Mouse (Mus musculus) kidney, postnatal 0 days (tissue): ENCODE data around the gene Galnt11. TPM values are rescaled to one million over a fixed set of nuclear protein-coding genes. Genes with fewer than 3 reads are reported as not detected.
"Not testable (repeated sequence)": the region's sequence is repeated elsewhere in the genome, so short reads cannot be mapped to it uniquely, and the experiment has no call there.

Source experiments
- ATAC-seq: fragments of 200-750 bp; cut with Nextera tagmentation; replicated peaks from 2 replicates; pipeline ENCODE4 v1.8.0; 2017; ENCODE audit warnings: low read depth, moderate number of reproducible peaks, moderate TSS enrichment, moderate library complexity; ENCODE audit not compliant: low FRiP score
- DNase-seq: peaks from one replicate; pipeline ENCODE4 v3.0.0-alpha.2; 2016; ENCODE audit warnings: low spot score
- H3K27ac ChIP-seq: fragments of 300-500 bp; sonication (generic); 2 replicates; pipeline ENCODE4 v1.5.1; 2014; ENCODE audit warnings: mild to moderate bottlenecking
- H3K27me3 ChIP-seq: fragments of 300-500 bp; sonication (generic); 2 replicates; pipeline ENCODE4 v1.6.1; 2014; ENCODE audit warnings: low read length, mixed read lengths; ENCODE audit not compliant: insufficient read depth
- H3K36me3 ChIP-seq: fragments of 300-500 bp; sonication (generic); 2 replicates; pipeline ENCODE4 v1.6.1; 2014; ENCODE audit warnings: low read length, mixed read lengths; ENCODE audit not compliant: insufficient read depth
- H3K4me1 ChIP-seq: fragments of 300-500 bp; sonication (generic); replicated peaks from 2 replicates; pipeline ENCODE4 v1.6.1; 2014; ENCODE audit warnings: antibody characterized with exemption, low read length, mixed read lengths; ENCODE audit not compliant: insufficient read depth
- H3K4me2 ChIP-seq: fragments of 300-500 bp; sonication (generic); 2 replicates; pipeline ENCODE4 v1.6.1; 2014; ENCODE audit warnings: mild to moderate bottlenecking, low read length, moderate library complexity, mixed read lengths
- H3K4me3 ChIP-seq: fragments of 300-500 bp; sonication (generic); replicated peaks from 2 replicates; pipeline ENCODE4 v1.5.1; 2014; ENCODE audit warnings: low read depth, low read length
- H3K9ac ChIP-seq: fragments of 300-500 bp; sonication (generic); 2 replicates; pipeline ENCODE4 v1.6.1; 2014; ENCODE audit warnings: low read depth, low read length
- H3K9me3 ChIP-seq: fragments of 300-500 bp; sonication (generic); replicated peaks from 2 replicates; pipeline ENCODE4 v1.6.1; 2016; ENCODE audit warnings: low read length, inconsistent platforms, mixed read lengths
- CTCF ChIP-seq: IDR thresholded peaks from 2 replicates; pipeline ENCODE4 v1.5.1; 2016; ENCODE audit warnings: antibody characterized with exemption, low read depth, mild to moderate bottlenecking, moderate library complexity
- WGBS: fragments of 180-500 bp; shearing (Covaris S2); extraction: QIAGEN DNeasy Blood & Tissue Kit; methylation state at CpG from one replicate; pipeline ENCODE4 v1.1.7; 2014; 5-methylcytosine and 5-hydroxymethylcytosine counted together
- polyA plus RNA-seq: library from polyadenylated mRNA; unstranded; fragments of >200 nt; fragmentation: Nextera tagmentation; extraction: Ambion mirVana; gene quantifications from 2 replicates; pipeline ENCODE4 v1.2.1, GENCODE M21; 2015

Galnt11 gene
- polyA plus RNA-seq, 1 experiment from 2014 or later, result 212 TPM

DNA sequence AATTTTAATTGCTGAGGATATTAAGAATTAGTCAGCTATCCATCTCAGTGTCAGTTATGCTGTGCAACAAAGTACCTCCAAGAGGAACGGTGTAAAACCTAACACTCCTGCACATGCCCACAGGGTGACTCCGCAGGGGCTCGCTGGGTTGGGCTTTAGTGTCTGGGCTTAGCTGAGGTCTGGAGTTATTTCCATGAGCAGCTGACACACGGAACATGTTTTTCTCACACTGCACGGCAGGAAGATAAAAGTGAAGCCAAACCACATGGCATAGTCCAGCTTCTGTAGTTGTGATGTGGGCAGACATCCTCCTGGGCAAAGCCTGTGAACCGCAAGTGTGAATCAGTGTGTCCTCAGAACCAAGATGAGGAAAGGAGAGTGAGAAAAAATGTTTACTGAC lies 6.7 kb upstream of the Galnt11 start:
- H3K36me3 ChIP-seq, result no peaks in the 10 kb centered on the region
- no peak for TF ChIP-seq CTCF
- no peaks in the 10 kb centered on the region for H3K9me3 ChIP-seq
- WGBS, result 78% methylated on average over 6 of the region's 6 CpGs
- no peak for DNase-seq
- H3K9ac ChIP-seq, result no peak overlapping the region
- H3K27ac ChIP-seq, result no peak overlapping the region
- no peaks in the 10 kb centered on the region for H3K4me1 ChIP-seq
- H3K4me3 ChIP-seq, result no peak overlapping the region
- H3K4me2 ChIP-seq, result no peak overlapping the region
- no peak for ATAC-seq
- H3K27me3 ChIP-seq, result no peaks in the 10 kb centered on the region

DNA sequence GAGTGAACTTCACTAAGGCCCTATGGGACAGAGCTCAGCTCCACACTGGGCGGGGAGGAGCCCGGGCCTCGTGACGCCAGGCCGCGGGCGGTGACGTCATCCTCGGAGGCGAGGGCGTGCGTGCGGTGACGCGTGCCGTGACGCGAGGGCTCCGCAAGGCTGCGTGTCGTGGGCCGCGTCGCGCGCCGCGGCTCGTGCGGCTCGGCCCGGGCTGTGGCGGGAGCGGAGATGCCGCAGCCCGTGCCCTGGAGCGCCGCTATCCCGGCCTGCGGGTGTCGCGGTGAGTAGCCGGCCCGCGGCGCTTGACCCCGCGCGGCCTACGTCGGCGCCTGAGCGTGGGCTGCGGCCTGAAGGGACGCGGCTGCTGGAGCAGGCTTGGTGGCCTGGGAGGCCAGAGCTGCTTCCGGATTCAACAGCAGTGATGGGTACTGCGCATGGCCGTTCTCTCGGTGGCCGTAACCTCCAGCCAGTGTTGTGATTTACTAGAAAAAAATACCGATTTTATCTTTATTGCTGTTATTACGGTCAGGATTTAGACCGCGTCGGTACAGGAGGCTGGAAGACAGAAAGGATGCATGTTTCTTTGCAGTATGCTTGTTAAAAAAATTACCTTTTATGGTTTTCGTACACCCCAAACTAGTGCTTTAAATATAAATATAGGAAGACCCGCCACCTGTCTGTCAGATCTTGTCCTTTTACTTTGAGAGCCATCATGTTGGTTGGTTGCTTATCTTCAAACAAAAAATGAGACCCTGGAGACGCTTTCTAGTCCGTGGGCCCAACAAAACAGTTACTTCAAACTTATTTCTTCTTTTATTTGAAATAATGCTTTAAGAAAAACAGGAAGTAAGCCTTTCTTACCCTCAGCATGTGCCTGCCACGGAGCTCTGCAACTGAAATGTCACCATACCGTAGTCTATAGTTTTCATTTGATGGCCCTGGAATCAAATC lies 1.3 kb downstream of the Galnt11 start, which contains the start of gene E130116L18Rik:
Gene E130116L18Rik, minus strand, starts transcription at position 402 of the 951 bp plus-strand sequence.
- no peaks in the 10 kb centered on the region for H3K27me3 ChIP-seq
- H3K4me2 ChIP-seq, result peak within 1 kb of the TSS; percentile 64
- peak; percentile 92 for DNase-seq
- H3K36me3 ChIP-seq, result no peaks in the 10 kb centered on the region
- 2% methylated on average over 69 of the region's 72 CpGs for WGBS
- peak within 1 kb of the TSS; percentile 46 for H3K4me3 ChIP-seq
- peak within 1 kb of the TSS; percentile 82 for H3K9ac ChIP-seq
- no peaks in the 10 kb centered on the region for H3K9me3 ChIP-seq
- H3K4me1 ChIP-seq, result 0 out of 2 replicates have a peak, but pooled peaks cover 5% of the 10 kb centered on the region
- 0 out of 2 replicates have a peak, but pooled peaks have one; percentile 16 for TF ChIP-seq CTCF
- peak; percentile 97 for ATAC-seq
- peak within 1 kb of the TSS; percentile 92 for H3K27ac ChIP-seq

DNA sequence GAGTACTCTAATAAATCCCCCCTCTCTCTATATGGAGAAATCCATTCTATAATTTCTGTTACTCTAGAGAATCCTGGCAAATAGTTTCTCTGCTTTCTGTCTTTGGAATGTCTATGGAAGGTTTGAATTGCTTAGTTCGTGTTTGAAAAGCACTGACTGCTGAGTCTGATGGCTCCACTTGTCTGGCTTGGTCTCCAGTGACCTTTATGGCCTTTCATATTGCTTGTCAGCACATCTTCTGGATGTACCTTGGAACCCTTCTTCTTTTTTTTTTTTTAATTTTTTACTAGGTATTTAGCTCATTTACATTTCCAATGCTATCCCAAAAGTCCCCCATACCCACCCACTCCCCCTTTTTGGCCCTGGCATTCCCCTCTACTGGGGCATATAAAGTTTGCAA lies 2.7 kb downstream of the Galnt11 start:
- 88% methylated on average over 1 of the region's 1 CpGs for WGBS
- H3K4me2 ChIP-seq, H3K9ac ChIP-seq, DNase-seq, H3K4me1 ChIP-seq, H3K9me3 ChIP-seq, ATAC-seq, H3K27ac ChIP-seq, H3K27me3 ChIP-seq, H3K4me3 ChIP-seq, H3K36me3 ChIP-seq: not testable (repeated sequence)

DNA sequence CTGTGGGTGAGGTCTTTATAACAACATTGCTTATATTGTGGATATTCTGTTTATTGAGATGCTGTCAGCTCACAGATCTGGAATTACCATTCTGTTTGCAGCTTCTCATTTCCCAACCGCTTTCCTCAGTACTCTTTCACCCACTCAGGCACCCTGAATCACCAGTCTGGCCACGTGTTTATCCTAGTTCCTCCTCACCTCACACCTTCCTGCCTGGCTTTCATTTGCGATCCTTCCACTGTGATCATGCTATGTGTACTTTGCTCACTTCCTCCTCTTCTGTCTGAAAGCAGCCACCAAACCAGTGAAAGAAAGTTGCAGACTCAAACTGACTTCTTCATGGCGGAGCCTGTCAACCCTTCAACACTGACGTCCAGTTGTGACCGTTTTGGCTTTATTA lies 21.4 kb downstream of the Galnt11 start:
- peaks cover 5% of the 10 kb centered on the region; the same call in 1 of the 2 replicates for H3K36me3 ChIP-seq
- DNase-seq, result no peak
- no peaks in the 10 kb centered on the region for H3K27me3 ChIP-seq
- no peak overlapping the region for H3K4me3 ChIP-seq
- TF ChIP-seq CTCF, result no peak
- ATAC-seq, result no peak
- no peak overlapping the region for H3K27ac ChIP-seq
- no peak overlapping the region for H3K4me2 ChIP-seq
- H3K9me3 ChIP-seq, result no peaks in the 10 kb centered on the region
- no peak overlapping the region for H3K9ac ChIP-seq
- WGBS, result 83% methylated on average over 6 of the region's 6 CpGs
- 0 out of 2 replicates have a peak, but pooled peaks cover 7% of the 10 kb centered on the region for H3K4me1 ChIP-seq

DNA sequence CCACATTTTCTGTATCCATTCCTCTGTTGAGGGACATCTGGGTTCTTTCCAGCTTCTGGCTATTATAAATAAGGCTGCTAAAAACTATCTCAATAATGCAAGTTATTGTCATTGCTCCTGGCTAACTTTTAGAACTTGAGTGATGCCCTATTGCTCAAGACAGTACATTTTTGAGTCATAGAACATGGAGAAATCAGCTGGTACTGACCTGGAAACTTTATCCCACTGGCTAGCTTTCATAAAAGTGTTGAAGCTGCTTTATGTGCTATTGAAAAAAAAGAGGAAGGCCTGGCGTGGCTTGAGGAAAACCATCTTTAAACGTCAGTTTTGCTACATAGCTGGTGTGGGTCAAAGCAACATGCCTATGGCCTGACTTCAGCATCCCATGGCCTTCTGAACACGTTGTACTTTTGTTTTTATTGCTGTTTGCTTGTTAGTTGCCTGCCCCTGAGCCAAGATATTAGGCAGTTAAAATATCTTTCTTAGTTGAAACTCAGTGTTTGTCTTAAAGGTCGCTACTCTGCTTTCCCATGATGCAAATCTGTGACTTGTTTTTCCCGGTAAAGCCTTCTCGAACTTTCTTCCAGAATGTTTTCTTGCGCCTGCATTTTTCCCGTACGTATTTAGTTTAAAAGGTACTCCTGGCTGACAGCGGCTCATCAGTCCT lies 24.2 kb downstream of the Galnt11 start:
- peak; percentile 37 for DNase-seq
- no peaks in the 10 kb centered on the region for H3K9me3 ChIP-seq
- WGBS, result 58% methylated on average over 10 of the region's 10 CpGs
- peaks cover 3% of the 10 kb centered on the region; the same call in 1 of the 2 replicates for H3K36me3 ChIP-seq
- H3K4me1 ChIP-seq, result peaks cover 7% of the 10 kb centered on the region; the same call in 1 of the 2 replicates
- no peak for TF ChIP-seq CTCF
- H3K4me2 ChIP-seq, result no peak overlapping the region
- H3K9ac ChIP-seq, result no peak overlapping the region
- no peak overlapping the region for H3K4me3 ChIP-seq
- ATAC-seq, result no peak
- peak overlapping the region; percentile 51 for H3K27ac ChIP-seq
- no peaks in the 10 kb centered on the region for H3K27me3 ChIP-seq

DNA sequence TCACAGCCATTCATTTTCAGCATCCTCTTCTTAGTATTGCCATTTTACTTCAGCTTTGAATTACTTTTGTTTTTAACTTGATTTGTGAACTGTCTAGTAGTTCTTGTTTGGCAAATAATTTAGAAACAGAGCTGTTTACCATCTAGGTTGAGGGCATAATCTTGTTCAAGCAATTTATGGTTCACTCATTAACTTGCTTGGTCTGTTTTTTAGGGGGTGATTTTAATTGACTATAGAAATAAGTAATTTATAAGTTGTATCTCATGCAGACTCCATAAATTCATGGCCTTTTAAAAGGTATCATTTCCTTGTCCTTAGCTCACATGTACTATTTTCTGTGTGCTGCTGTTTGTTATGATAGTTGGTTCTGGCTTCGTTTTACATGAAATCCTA lies 24.8 kb downstream of the Galnt11 start:
- Histone ChIP-seq H3K27ac (peak overlapping the region; percentile 51), H3K36me3 (peaks cover 8% of the 10 kb centered on the region; the same call in 1 of the 2 replicates), H3K9ac (no peak overlapping the region), H3K9me3 (no peaks in the 10 kb centered on the region), H3K4me3 (no peak overlapping the region), H3K4me1 (peaks cover 7% of the 10 kb centered on the region; the same call in 1 of the 2 replicates), H3K27me3 (no peaks in the 10 kb centered on the region), H3K4me2 (no peak overlapping the region)
- ATAC-seq, result no peak; the same call in 1 of the 2 replicates
- no peak for DNase-seq
- no peak for TF ChIP-seq CTCF
- WGBS, result 43% methylated on average over 1 of the region's 1 CpGs
